Mouse (Mus musculus): ENCODE results near the gene Kank3. TPM values are rescaled to one million over a fixed set of nuclear protein-coding genes. Genes with fewer than 3 reads are reported as not detected.

The Kank3 gene
- polyA plus RNA-seq, 1 experiment from 2014 or later: 28.7 TPM

GRCm38 (mm10) chr17:33865330-33866030 is 55.2 kb downstream of the Kank3 start:
- 42% methylated on average over 9 of the region's 9 CpGs for WGBS
- Histone ChIP-seq H3K4me3 (replicated peaks) (no peak overlapping the region), H3K4me2 (no peak overlapping the region), H3K9me3 (no peaks in the 10 kb centered on the region), H3K27me3 (no peaks in the 10 kb centered on the region), H3K4me1 (replicated peaks) (no peaks in the 10 kb centered on the region), H3K27ac (no peak overlapping the region; the same call in 1 of the 2 replicates), H3K9ac (replicated peaks) (no peak overlapping the region), H3K36me3 (no peaks in the 10 kb centered on the region)
- no peak for ATAC-seq (ENCODE audit: insufficient number of reproducible peaks, insufficient read depth, low FRiP score, low TSS enrichment, low read depth)

Other genes with a start within 250 kb of the Kank3 start
- 40.1 and 40.7 TPM in 2 replicates for gene Zfp414, start 181.4 kb upstream of the Kank3 start, polyA plus RNA-seq (2016; fragmentation: Nextera tagmentation; extraction: Ambion mirVana)
- gene Pram1, start 172.5 kb upstream of the Kank3 start, polyA plus RNA-seq (2016; fragmentation: Nextera tagmentation; extraction: Ambion mirVana): 0.55 and 0.56 TPM in 2 replicates
- gene Hnrnpm, start 123.7 kb upstream of the Kank3 start, polyA plus RNA-seq (2016; fragmentation: Nextera tagmentation; extraction: Ambion mirVana): 477 and 517 TPM in 2 replicates
- gene March2, start 91.8 kb upstream of the Kank3 start, polyA plus RNA-seq (2016; fragmentation: Nextera tagmentation; extraction: Ambion mirVana): 39.1 and 39.4 TPM in 2 replicates
- 335 and 351 TPM in 2 replicates for gene Rab11b, start 50.0 kb upstream of the Kank3 start, polyA plus RNA-seq (2016; fragmentation: Nextera tagmentation; extraction: Ambion mirVana)
- 43.2 and 43.7 TPM in 2 replicates for gene Angptl4, start 28.7 kb upstream of the Kank3 start, polyA plus RNA-seq (2016; fragmentation: Nextera tagmentation; extraction: Ambion mirVana)
- gene Rps28, start 14.0 kb downstream of the Kank3 start, polyA plus RNA-seq (2016; fragmentation: Nextera tagmentation; extraction: Ambion mirVana): 1,001 and 1,020 TPM in 2 replicates
- 458 and 462 TPM in 2 replicates for gene Ndufa7, start 14.1 kb downstream of the Kank3 start, polyA plus RNA-seq (2016; fragmentation: Nextera tagmentation; extraction: Ambion mirVana)
- 66.4 and 73.9 TPM in 2 replicates for gene Cd320, start 32.6 kb downstream of the Kank3 start, polyA plus RNA-seq (2016; fragmentation: Nextera tagmentation; extraction: Ambion mirVana)
- gene Gm7029, start 63.3 kb downstream of the Kank3 start, polyA plus RNA-seq (2016; fragmentation: Nextera tagmentation; extraction: Ambion mirVana): not detected in 2 replicates
- 6.6 and 7.6 TPM in 2 replicates for gene Kifc1, start 80.1 kb downstream of the Kank3 start, polyA plus RNA-seq (2016; fragmentation: Nextera tagmentation; extraction: Ambion mirVana)
- gene Platr17, start 94.6 kb downstream of the Kank3 start, polyA plus RNA-seq (2016; fragmentation: Nextera tagmentation; extraction: Ambion mirVana): 0.46 and 1.1 TPM in 2 replicates
- 66.2 and 79.3 TPM in 2 replicates for gene Daxx, start 98.9 kb downstream of the Kank3 start, polyA plus RNA-seq (2016; fragmentation: Nextera tagmentation; extraction: Ambion mirVana)
- gene Tapbp, start 105.4 kb downstream of the Kank3 start, polyA plus RNA-seq (2016; fragmentation: Nextera tagmentation; extraction: Ambion mirVana): 21.5 and 23.5 TPM in 2 replicates
- gene Zbtb22, start 105.4 kb downstream of the Kank3 start, polyA plus RNA-seq (2016; fragmentation: Nextera tagmentation; extraction: Ambion mirVana): 21.8 and 22.4 TPM in 2 replicates
- 61.3 and 64.2 TPM in 2 replicates for gene Rgl2, start 119.0 kb downstream of the Kank3 start, polyA plus RNA-seq (2016; fragmentation: Nextera tagmentation; extraction: Ambion mirVana)
- gene Pfdn6, start 129.8 kb downstream of the Kank3 start, polyA plus RNA-seq (2016; fragmentation: Nextera tagmentation; extraction: Ambion mirVana): 180 and 186 TPM in 2 replicates
- 45.5 and 45.8 TPM in 2 replicates for gene Wdr46, start 130.1 kb downstream of the Kank3 start, polyA plus RNA-seq (2016; fragmentation: Nextera tagmentation; extraction: Ambion mirVana)
- 5.0 and 6.8 TPM in 2 replicates for gene B3galt4, start 141.0 kb downstream of the Kank3 start, polyA plus RNA-seq (2016; fragmentation: Nextera tagmentation; extraction: Ambion mirVana)
- gene Vps52, start 145.3 kb downstream of the Kank3 start, polyA plus RNA-seq (2016; fragmentation: Nextera tagmentation; extraction: Ambion mirVana): 53.3 and 55.0 TPM in 2 replicates
- gene Rps18, start 145.5 kb downstream of the Kank3 start, polyA plus RNA-seq (2016; fragmentation: Nextera tagmentation; extraction: Ambion mirVana): 1,388 and 1,510 TPM in 2 replicates
- 4.5 and 5.0 TPM in 2 replicates for gene H2-K1, start 189.8 kb downstream of the Kank3 start, polyA plus RNA-seq (2016; fragmentation: Nextera tagmentation; extraction: Ambion mirVana)
- gene Ring1, start 214.2 kb downstream of the Kank3 start, polyA plus RNA-seq (2016; fragmentation: Nextera tagmentation; extraction: Ambion mirVana): 21.6 and 25.3 TPM in 2 replicates
- gene H2-Ke6, start 217.5 kb downstream of the Kank3 start, polyA plus RNA-seq (2016; fragmentation: Nextera tagmentation; extraction: Ambion mirVana): 54.4 and 56.8 TPM in 2 replicates
- 179 and 191 TPM in 2 replicates for gene Slc39a7, start 221.2 kb downstream of the Kank3 start, polyA plus RNA-seq (2016; fragmentation: Nextera tagmentation; extraction: Ambion mirVana)
- gene Rxrb, start 221.3 kb downstream of the Kank3 start, polyA plus RNA-seq (2016; fragmentation: Nextera tagmentation; extraction: Ambion mirVana): 64.3 and 64.4 TPM in 2 replicates
- gene Col11a2, start 228.9 kb downstream of the Kank3 start, polyA plus RNA-seq (2016; fragmentation: Nextera tagmentation; extraction: Ambion mirVana): 17.5 and 31.9 TPM in 2 replicates

Data from limb, embryonic 12.5 days (tissue).